Mouse (Mus musculus) hindbrain, embryonic 16.5 days (tissue): Measurements from ENCODE around the gene Ipmk. TPM values are rescaled to one million over a fixed set of nuclear protein-coding genes. Genes with fewer than 3 reads are reported as not detected.

Experiments used
- ATAC-seq: fragments of 200-750 bp; cut with Nextera tagmentation; 2 replicates; pipeline ENCODE4 v1.8.0; 2017; ENCODE audit warnings: moderate TSS enrichment, moderate library complexity
- H3K27ac ChIP-seq: fragments of 300-500 bp; sonication (generic); 2 replicates; pipeline ENCODE4 v1.5.1; 2014; ENCODE audit warnings: low read depth, mild to moderate bottlenecking, control low read depth, low read length, moderate library complexity
- H3K27me3 ChIP-seq: fragments of 300-500 bp; sonication (generic); replicated peaks from 2 replicates; pipeline ENCODE4 v1.6.1; 2014; ENCODE audit warnings: low read length; ENCODE audit not compliant: control insufficient read depth, insufficient read depth
- H3K36me3 ChIP-seq: fragments of 300-500 bp; sonication (generic); 2 replicates; pipeline ENCODE4 v1.6.1; 2014; ENCODE audit warnings: mild to moderate bottlenecking, low read length, moderate library complexity, mixed read lengths; ENCODE audit not compliant: control insufficient read depth, insufficient read depth
- H3K4me1 ChIP-seq: fragments of 300-500 bp; sonication (generic); 2 replicates; pipeline ENCODE4 v1.6.1; 2014; ENCODE audit warnings: low read depth, low read length; ENCODE audit not compliant: control insufficient read depth, insufficient read depth
- H3K4me2 ChIP-seq: fragments of 300-500 bp; sonication (generic); 2 replicates; pipeline ENCODE4 v1.6.1; 2014; ENCODE audit warnings: mild to moderate bottlenecking, low read length, control low read depth, moderate library complexity
- H3K4me3 ChIP-seq: fragments of 300-500 bp; sonication (generic); 2 replicates; pipeline ENCODE4 v1.5.1; 2014; ENCODE audit warnings: mild to moderate bottlenecking, low read length, control low read depth, moderate library complexity
- H3K9ac ChIP-seq: fragments of 300-500 bp; sonication (generic); 2 replicates; pipeline ENCODE4 v1.6.1; 2014; ENCODE audit warnings: low read depth, mild to moderate bottlenecking, control low read depth, low read length, moderate library complexity
- H3K9me3 ChIP-seq: fragments of 300-500 bp; sonication (generic); 2 replicates; pipeline ENCODE4 v1.6.1; 2014; ENCODE audit warnings: mild to moderate bottlenecking, low read length, moderate library complexity; ENCODE audit not compliant: control insufficient read depth
- WGBS: fragments of 180-500 bp; shearing (Covaris S2); extraction: QIAGEN DNeasy Blood & Tissue Kit; methylation state at CpG from one replicate; pipeline ENCODE4 v1.1.7; 2014; 5-methylcytosine and 5-hydroxymethylcytosine counted together
- polyA plus RNA-seq: library from polyadenylated mRNA; unstranded; fragments of >200 nt; fragmentation: Nextera tagmentation; extraction: Ambion mirVana; gene quantifications from 2 replicates; pipeline ENCODE4 v1.2.1, GENCODE M21; 2015

The Ipmk gene
- polyA plus RNA-seq, 1 experiment from 2014 or later: 14.1 TPM

DNA sequence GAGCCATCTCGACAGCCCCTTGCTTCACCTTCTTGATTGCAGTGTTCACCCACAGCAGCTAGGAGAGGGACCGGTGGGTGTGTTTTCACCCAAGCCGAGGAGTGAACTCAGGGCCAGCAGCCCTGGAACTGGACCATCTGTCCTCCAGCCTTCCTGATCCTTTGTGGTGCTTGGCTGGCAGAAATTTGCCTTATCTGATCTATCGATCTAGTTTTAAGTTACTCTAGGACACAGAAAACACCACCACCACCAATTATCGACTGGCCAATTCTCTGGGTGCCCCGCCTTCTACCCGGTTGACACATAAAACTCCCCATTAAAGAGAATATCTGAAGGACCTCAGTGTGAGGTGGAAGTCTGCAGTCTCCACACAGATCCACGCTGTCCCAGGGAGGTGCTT, 23.9 kb upstream of the Ipmk start:
- H3K36me3 ChIP-seq: no peaks in the 10 kb centered on the region
- no peaks in the 10 kb centered on the region for H3K27me3 ChIP-seq
- no peak overlapping the region for H3K4me3 ChIP-seq
- H3K4me1 ChIP-seq: no peaks in the 10 kb centered on the region
- H3K27ac ChIP-seq: no peak overlapping the region
- H3K4me2 ChIP-seq: no peak overlapping the region
- WGBS: 89% methylated on average over 8 of the region's 8 CpGs
- ATAC-seq: no peak
- H3K9ac ChIP-seq: no peak overlapping the region
- H3K9me3 ChIP-seq: no peaks in the 10 kb centered on the region

DNA sequence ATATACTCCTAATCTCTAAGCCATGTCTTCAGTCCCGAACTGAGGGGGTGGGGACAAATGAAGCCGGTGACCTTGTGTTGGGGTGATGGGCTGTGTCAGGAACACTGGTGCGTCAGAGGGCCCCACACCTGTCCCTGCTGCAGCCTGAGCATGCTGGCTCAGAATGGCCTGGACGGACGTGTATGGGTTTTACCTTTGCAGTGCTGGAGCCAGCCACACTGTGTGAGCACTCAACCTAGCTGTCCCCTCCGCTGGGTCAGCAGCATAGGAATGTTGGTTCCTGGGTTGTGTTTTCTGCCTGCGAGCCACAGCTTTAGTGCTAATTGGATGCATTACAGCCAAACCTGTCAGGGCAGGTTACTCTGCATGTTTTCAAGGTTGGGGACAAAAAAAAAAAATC, 21.4 kb upstream of the Ipmk start:
- Histone ChIP-seq H3K27me3 (no peaks in the 10 kb centered on the region), H3K9me3 (no peaks in the 10 kb centered on the region), H3K4me2 (no peak overlapping the region), H3K9ac (no peak overlapping the region), H3K4me1 (no peaks in the 10 kb centered on the region), H3K36me3 (peaks cover 5% of the 10 kb centered on the region; the same call in 1 of the 2 replicates), H3K4me3 (no peak overlapping the region), H3K27ac (no peak overlapping the region)
- ATAC-seq: no peak
- 83% methylated on average over 7 of the region's 7 CpGs for WGBS

DNA sequence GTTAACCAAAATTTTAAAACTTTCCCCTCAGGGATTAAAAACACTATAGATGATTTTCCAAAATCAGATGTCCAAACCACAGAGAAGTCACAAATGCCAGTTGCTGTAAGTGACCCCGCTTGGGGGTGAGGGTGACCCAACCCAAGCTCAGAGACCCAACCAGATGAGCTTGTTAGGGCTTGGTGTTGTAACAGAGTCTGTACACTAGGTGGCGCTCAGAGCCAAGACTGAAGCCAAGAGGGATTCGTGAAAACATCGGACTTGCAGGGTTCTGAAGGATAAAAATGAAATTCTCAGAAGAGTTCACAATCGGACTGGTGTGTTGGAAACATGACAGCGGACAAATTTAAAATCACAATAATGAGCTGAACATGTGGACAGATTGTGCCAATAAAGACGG, 20.8 kb upstream of the Ipmk start:
- peak; percentile 48; the same call in 1 of the 2 replicates for ATAC-seq
- Histone ChIP-seq H3K9ac (no peak overlapping the region), H3K4me2 (no peak overlapping the region), H3K36me3 (peaks cover 5% of the 10 kb centered on the region; the same call in 1 of the 2 replicates), H3K27me3 (no peaks in the 10 kb centered on the region), H3K4me3 (no peak overlapping the region), H3K4me1 (no peaks in the 10 kb centered on the region), H3K9me3 (no peaks in the 10 kb centered on the region), H3K27ac (no peak overlapping the region)
- 13% methylated on average over 7 of the region's 7 CpGs for WGBS

DNA sequence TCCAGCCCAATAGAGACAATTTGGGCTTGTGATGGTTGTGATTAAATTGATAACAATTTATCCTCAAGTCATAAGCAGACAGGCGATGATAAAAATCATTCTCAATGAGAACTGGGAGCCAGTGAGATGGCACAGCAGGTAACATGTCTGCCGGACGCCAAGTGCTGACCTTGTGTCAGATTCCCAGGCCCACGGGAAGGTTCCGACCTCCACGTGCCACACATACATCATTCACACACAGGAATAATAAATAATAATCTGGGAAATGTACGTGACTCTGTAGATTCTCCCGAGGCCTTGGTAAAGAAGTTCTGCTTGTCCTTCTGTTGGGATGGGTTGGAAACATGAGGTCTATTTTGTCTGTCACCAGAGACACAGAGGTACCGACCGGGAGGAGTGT, 20.2 kb upstream of the Ipmk start:
- Histone ChIP-seq H3K36me3 (peaks cover 5% of the 10 kb centered on the region; the same call in 1 of the 2 replicates), H3K4me3 (no peak overlapping the region), H3K9ac (no peak overlapping the region), H3K4me1 (no peaks in the 10 kb centered on the region), H3K27ac (no peak overlapping the region), H3K4me2 (no peak overlapping the region), H3K27me3 (no peaks in the 10 kb centered on the region), H3K9me3 (no peaks in the 10 kb centered on the region)
- ATAC-seq: no peak
- 77% methylated on average over 10 of the region's 10 CpGs for WGBS

DNA sequence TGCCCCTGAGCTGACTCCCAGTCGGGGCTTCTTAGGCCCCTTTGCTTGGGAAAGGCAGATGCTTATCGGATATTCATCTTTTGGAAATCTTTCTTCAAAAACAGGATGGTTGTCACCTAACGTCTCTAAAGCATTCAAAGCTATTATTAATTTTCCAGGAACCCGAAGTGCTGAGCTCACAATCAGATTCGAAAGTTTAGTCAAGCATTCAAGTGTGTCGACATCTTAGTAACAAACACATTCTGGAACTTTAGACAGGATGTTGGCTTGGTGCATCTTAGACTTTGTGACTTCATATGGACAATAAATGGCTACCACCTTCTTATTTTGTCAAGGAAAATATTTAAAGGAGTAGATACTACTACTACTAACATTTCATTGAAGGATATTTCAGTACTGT, 19.2 kb upstream of the Ipmk start:
- WGBS: 85% methylated on average over 6 of the region's 6 CpGs
- H3K27me3 ChIP-seq: no peaks in the 10 kb centered on the region
- H3K9me3 ChIP-seq: no peaks in the 10 kb centered on the region
- no peak overlapping the region for H3K9ac ChIP-seq
- ATAC-seq: no peak
- H3K4me2 ChIP-seq: no peak overlapping the region
- no peak overlapping the region for H3K27ac ChIP-seq
- no peaks in the 10 kb centered on the region for H3K4me1 ChIP-seq
- no peak overlapping the region for H3K4me3 ChIP-seq
- peaks cover 5% of the 10 kb centered on the region; the same call in 1 of the 2 replicates for H3K36me3 ChIP-seq

DNA sequence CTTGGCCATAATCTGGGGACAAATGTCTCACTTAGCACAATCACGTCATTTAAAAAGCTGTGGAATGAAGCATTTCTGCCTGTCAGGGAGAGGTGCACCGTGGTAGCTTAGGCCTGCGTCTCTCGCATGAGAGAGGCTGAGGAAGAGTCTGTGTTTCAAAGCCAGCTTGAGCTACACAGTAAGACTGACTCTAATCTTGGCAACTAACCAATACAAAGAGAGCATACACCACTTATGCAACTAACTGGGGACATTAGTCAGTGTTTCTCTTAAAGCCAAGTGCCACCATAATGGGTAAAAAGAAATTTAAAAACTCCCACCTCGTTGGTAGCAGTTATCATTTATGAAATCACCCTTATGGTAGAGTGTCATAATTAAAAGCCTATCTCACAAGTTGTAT, 18.7 kb upstream of the Ipmk start:
- H3K4me2 ChIP-seq: no peak overlapping the region
- H3K9ac ChIP-seq: no peak overlapping the region
- no peaks in the 10 kb centered on the region for H3K4me1 ChIP-seq
- 90% methylated on average over 5 of the region's 5 CpGs for WGBS
- ATAC-seq: no peak
- no peak overlapping the region for H3K27ac ChIP-seq
- H3K4me3 ChIP-seq: no peak overlapping the region
- no peaks in the 10 kb centered on the region for H3K27me3 ChIP-seq
- H3K36me3 ChIP-seq: peaks cover 5% of the 10 kb centered on the region; the same call in 1 of the 2 replicates
- no peaks in the 10 kb centered on the region for H3K9me3 ChIP-seq

DNA sequence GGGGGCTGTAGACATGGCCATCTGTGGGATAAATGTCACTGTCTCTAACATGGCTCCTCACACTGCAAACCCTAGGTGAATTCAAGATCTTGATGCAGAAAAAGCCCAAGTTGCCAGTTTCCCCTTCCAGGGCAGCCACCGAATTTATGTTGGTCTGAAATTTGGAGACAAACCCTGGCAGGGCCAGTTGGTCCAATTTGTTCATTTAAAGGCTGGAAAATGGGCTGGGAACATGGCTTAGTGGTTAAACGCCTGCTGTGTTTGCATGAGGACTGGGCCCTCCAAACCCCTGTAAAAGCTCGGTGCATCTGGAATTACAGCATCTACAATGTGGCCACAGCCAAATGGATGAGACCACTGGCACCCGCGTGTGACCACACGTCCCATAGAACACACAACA, 18.3 kb upstream of the Ipmk start:
- H3K4me1 ChIP-seq: no peaks in the 10 kb centered on the region
- no peak overlapping the region for H3K9ac ChIP-seq
- no peak overlapping the region for H3K4me2 ChIP-seq
- no peak for ATAC-seq
- H3K27me3 ChIP-seq: no peaks in the 10 kb centered on the region
- H3K9me3 ChIP-seq: no peaks in the 10 kb centered on the region
- no peak overlapping the region for H3K4me3 ChIP-seq
- 96% methylated on average over 6 of the region's 6 CpGs for WGBS
- H3K36me3 ChIP-seq: peaks cover 5% of the 10 kb centered on the region; the same call in 1 of the 2 replicates
- H3K27ac ChIP-seq: no peak overlapping the region

DNA sequence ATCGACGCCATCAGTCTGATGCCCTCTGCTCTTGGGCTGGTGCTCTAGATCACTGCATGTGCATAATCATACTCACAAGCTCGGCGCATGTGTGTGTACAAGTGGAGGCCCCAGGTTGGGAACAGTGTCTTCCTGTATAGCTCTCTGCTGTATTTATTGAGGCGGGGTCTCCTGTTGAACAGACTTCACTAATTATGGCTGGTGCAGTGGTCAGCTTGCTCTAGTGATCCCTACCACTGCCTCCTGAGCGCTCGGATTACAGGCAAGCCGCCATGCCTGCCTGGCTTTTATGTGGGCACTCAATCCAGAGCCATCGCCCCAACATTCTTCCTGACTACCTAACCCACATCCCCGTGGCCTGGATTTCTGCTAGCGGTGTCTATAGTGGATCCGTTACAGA, 17.5 kb upstream of the Ipmk start:
- no peak overlapping the region for H3K4me3 ChIP-seq
- no peaks in the 10 kb centered on the region for H3K9me3 ChIP-seq
- ATAC-seq: no peak
- no peaks in the 10 kb centered on the region for H3K27me3 ChIP-seq
- no peak overlapping the region for H3K27ac ChIP-seq
- no peaks in the 10 kb centered on the region for H3K4me1 ChIP-seq
- WGBS: 95% methylated on average over 12 of the region's 12 CpGs
- H3K36me3 ChIP-seq: peaks cover 5% of the 10 kb centered on the region; the same call in 1 of the 2 replicates
- no peak overlapping the region for H3K9ac ChIP-seq
- H3K4me2 ChIP-seq: no peak overlapping the region

DNA sequence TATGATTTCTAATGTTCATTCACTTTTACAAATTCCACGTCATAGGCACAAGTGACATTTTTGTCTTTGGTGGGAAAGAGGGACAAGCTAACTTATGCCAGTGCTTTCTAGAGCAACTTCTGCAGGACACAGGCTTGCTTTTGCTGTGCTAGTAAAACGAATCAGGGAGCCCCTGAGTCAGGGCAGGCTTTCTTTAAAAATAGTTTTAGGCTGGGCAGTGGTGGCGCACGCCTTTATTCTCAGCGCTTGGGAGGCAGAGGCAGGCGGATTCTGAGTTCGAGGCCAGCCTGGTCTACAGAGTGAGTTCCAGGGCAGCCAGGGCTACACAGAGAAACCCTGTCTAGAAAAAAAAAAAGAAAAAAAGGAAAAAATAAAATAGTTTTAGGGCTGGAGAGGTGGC, 15.7 kb upstream of the Ipmk start:
- Histone ChIP-seq H3K27ac (no peak overlapping the region), H3K4me3 (no peak overlapping the region), H3K36me3 (peaks cover 12% of the 10 kb centered on the region), H3K9me3 (no peaks in the 10 kb centered on the region), H3K9ac (no peak overlapping the region), H3K4me1 (no peaks in the 10 kb centered on the region), H3K4me2 (no peak overlapping the region), H3K27me3 (no peaks in the 10 kb centered on the region)
- 96% methylated on average over 7 of the region's 7 CpGs for WGBS
- ATAC-seq: no peak

DNA sequence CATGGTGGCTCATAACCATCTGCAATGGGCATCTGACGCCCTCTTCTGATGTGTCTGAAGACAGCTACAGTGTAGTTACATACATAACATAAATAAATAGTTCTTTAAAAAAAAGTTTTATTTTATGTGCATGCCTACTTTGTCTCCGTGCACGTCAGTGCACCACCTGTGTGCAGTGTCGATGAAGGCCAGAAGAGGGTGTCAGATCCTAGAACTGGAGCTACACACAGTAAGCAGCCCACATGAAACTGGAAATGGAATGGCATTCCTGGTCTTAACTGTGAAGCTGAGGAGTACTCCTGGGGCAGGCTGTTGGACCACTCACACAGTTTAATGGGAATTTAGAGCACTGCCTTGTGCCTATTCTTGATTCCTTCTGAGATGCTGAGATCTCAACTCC, 15.2 kb upstream of the Ipmk start:
- no peak for ATAC-seq
- peaks cover 12% of the 10 kb centered on the region for H3K36me3 ChIP-seq
- 88% methylated on average over 4 of the region's 4 CpGs for WGBS

More for the DNA sequence above, 15.2 kb upstream of the Ipmk start:
- Histone ChIP-seq H3K4me2 (no peak overlapping the region), H3K27me3 (no peaks in the 10 kb centered on the region), H3K27ac (no peak overlapping the region), H3K4me3 (no peak overlapping the region), H3K9ac (no peak overlapping the region), H3K9me3 (no peaks in the 10 kb centered on the region), H3K4me1 (no peaks in the 10 kb centered on the region)
